Mouse (Mus musculus) liver, postnatal 0 days (tissue): Measurements from ENCODE around the gene Pramel1. TPM values are rescaled to one million over a fixed set of nuclear protein-coding genes. Genes with fewer than 3 reads are reported as not detected.
"Not testable (repeated sequence)": the region's sequence is repeated elsewhere in the genome, so short reads cannot be mapped to it uniquely, and the experiment has no call there.

Experiments used
- ATAC-seq: fragments of 200-750 bp; cut with Nextera tagmentation; 2 replicates; pipeline ENCODE4 v1.8.0; 2017; ENCODE audit warnings: mild to moderate bottlenecking, moderate library complexity
- DNase-seq: peaks from one replicate; pipeline ENCODE4 v3.0.0-alpha.2; 2016
- H3K27ac ChIP-seq: fragments of 300-500 bp; sonication (generic); 2 replicates; pipeline ENCODE4 v1.5.1; 2014; ENCODE audit warnings: antibody characterized with exemption, moderate library complexity, mild to moderate bottlenecking, low read depth
- H3K27me3 ChIP-seq: fragments of 300-500 bp; sonication (generic); 2 replicates; pipeline ENCODE4 v1.6.1; 2014; ENCODE audit warnings: low read length, control low read depth, mixed read lengths; ENCODE audit not compliant: insufficient read depth
- H3K36me3 ChIP-seq: fragments of 300-500 bp; sonication (generic); replicated peaks from 2 replicates; pipeline ENCODE4 v1.6.1; 2014; ENCODE audit warnings: mild to moderate bottlenecking, control low read depth, low read length, moderate library complexity, mixed read lengths; ENCODE audit not compliant: insufficient read depth
- H3K4me1 ChIP-seq: fragments of 300-500 bp; sonication (generic); 2 replicates; pipeline ENCODE4 v1.6.1; 2014; ENCODE audit warnings: antibody characterized with exemption, mild to moderate bottlenecking, control low read depth; ENCODE audit not compliant: insufficient read depth
- H3K4me2 ChIP-seq: fragments of 300-500 bp; sonication (generic); 2 replicates; pipeline ENCODE4 v1.6.1; 2014; ENCODE audit warnings: low read depth, mild to moderate bottlenecking, low read length, moderate library complexity, mixed read lengths
- H3K4me3 ChIP-seq: fragments of 300-500 bp; sonication (generic); 2 replicates; pipeline ENCODE4 v1.5.1; 2014; ENCODE audit warnings: low read depth, low read length
- H3K9ac ChIP-seq: fragments of 300-500 bp; sonication (generic); replicated peaks from 2 replicates; pipeline ENCODE4 v1.6.1; 2014; ENCODE audit warnings: mild to moderate bottlenecking, moderate library complexity
- H3K9me3 ChIP-seq: fragments of 300-500 bp; sonication (generic); 2 replicates; pipeline ENCODE4 v1.6.1; 2016; ENCODE audit warnings: mild to moderate bottlenecking, control low read depth, low read length, mixed read lengths
- CTCF ChIP-seq: sonication (generic); IDR thresholded peaks from 2 replicates; pipeline ENCODE4 v1.5.1; 2016; ENCODE audit warnings: antibody characterized with exemption, low read depth
- EP300 ChIP-seq: IDR thresholded peaks from 2 replicates; pipeline ENCODE4 v1.6.1; 2016; ENCODE audit warnings: antibody characterized with exemption, low read depth, mild to moderate bottlenecking
- WGBS: fragments of 180-500 bp; shearing (Covaris S2); extraction: QIAGEN DNeasy Blood & Tissue Kit; methylation state at CpG from one replicate; pipeline ENCODE4 v1.1.7; 2014; ENCODE audit not compliant: insufficient replicate concordance; 5-methylcytosine and 5-hydroxymethylcytosine counted together
- polyA plus RNA-seq: library from polyadenylated mRNA; unstranded; fragments of >200 nt; fragmentation: Nextera tagmentation; extraction: Ambion mirVana; gene quantifications from 2 replicates; pipeline ENCODE4 v1.2.1, GENCODE M21; 2015

Gene Pramel1
- not detected in 2 replicates for polyA plus RNA-seq

GRCm38 (mm10) chr4:143394181-143394580 lies at the start of gene Pramel1:
Pramel1 (plus strand) TSS chr4:143394428.
- no peak within 1 kb of the TSS for H3K27ac ChIP-seq
- DNase-seq = peak; percentile 19
- H3K9ac ChIP-seq = no peak within 1 kb of the TSS
- H3K36me3 ChIP-seq = no peaks in the 10 kb centered on the region
- TF ChIP-seq EP300 = no peak
- no peak for TF ChIP-seq CTCF
- H3K27me3 ChIP-seq = no peaks in the 10 kb centered on the region
- no peak within 1 kb of the TSS for H3K4me3 ChIP-seq
- no peaks in the 10 kb centered on the region for H3K4me1 ChIP-seq
- no peaks in the 10 kb centered on the region for H3K9me3 ChIP-seq
- H3K4me2 ChIP-seq = no peak within 1 kb of the TSS
- ATAC-seq = no peak
- 80% methylated on average over 26 of the region's 26 CpGs for WGBS

GRCm38 (mm10) chr4:143345491-143345890 lies 48.7 kb upstream of the Pramel1 start:
- H3K9me3 ChIP-seq, ATAC-seq, H3K4me2 ChIP-seq, H3K36me3 ChIP-seq, H3K4me3 ChIP-seq, H3K4me1 ChIP-seq, H3K9ac ChIP-seq, H3K27ac ChIP-seq, DNase-seq: not testable (repeated sequence)
- 79% methylated on average over 5 of the region's 5 CpGs for WGBS
- H3K27me3 ChIP-seq = peaks cover 25% of the 10 kb centered on the region

DNA sequence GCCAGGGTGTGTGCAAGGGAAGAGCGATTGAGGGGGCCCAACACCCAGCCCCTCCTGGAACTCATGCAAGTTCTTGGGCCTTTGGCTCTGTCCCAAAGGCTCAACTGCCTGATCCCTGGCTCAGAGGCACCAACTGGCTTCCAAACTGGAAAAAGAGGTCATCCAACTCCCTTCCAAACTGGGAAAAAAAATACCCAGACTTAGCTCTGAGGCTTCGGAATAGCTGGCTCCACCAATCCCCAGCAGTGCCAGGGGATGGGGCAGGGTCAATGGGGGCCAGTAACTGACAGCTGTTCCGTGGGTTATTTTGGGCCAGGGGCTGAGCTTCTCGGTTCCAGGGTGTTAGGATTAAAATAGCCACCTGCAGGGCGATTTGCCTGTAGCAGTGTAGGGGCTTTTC lies 45.5 kb upstream of the Pramel1 start:
- no peak overlapping the region for H3K9ac ChIP-seq
- WGBS = 14% methylated on average over 5 of the region's 5 CpGs
- DNase-seq (no peak), ATAC-seq (no peak)
- no peaks in the 10 kb centered on the region for H3K9me3 ChIP-seq
- H3K4me1 ChIP-seq = no peaks in the 10 kb centered on the region; the same call in 1 of the 2 replicates
- H3K36me3 ChIP-seq = no peaks in the 10 kb centered on the region
- no peak overlapping the region for H3K4me2 ChIP-seq
- H3K4me3 ChIP-seq = no peak overlapping the region
- H3K27ac ChIP-seq = no peak overlapping the region
- no peak for TF ChIP-seq CTCF
- TF ChIP-seq EP300 = no peak
- H3K27me3 ChIP-seq = peaks cover 33% of the 10 kb centered on the region

- Histone ChIP-seq H3K36me3 (no peaks in the 10 kb centered on the region), H3K27me3 (peaks cover 33% of the 10 kb centered on the region), H3K9ac (no peak within 1 kb of the TSS), H3K4me2 (peak within 1 kb of the TSS; percentile 38; the same call in 1 of the 2 replicates), H3K4me1 (no peaks in the 10 kb centered on the region; the same call in 1 of the 2 replicates), H3K4me3 (no peak within 1 kb of the TSS), H3K27ac (no peak within 1 kb of the TSS), H3K9me3 (no peaks in the 10 kb centered on the region)
- TF ChIP-seq EP300 (no peak), CTCF (no peak)
- ATAC-seq (no peak), DNase-seq (no peak)
- WGBS = under 1% methylated on average over 19 of the region's 19 CpGs
These were observed 44.7 kb upstream of the Pramel1 start, which contains the start of gene Lrrc38 for GRCm38 (mm10) chr4:143349484-143349906. Lrrc38 (plus strand) TSS chr4:143349757.

DNA sequence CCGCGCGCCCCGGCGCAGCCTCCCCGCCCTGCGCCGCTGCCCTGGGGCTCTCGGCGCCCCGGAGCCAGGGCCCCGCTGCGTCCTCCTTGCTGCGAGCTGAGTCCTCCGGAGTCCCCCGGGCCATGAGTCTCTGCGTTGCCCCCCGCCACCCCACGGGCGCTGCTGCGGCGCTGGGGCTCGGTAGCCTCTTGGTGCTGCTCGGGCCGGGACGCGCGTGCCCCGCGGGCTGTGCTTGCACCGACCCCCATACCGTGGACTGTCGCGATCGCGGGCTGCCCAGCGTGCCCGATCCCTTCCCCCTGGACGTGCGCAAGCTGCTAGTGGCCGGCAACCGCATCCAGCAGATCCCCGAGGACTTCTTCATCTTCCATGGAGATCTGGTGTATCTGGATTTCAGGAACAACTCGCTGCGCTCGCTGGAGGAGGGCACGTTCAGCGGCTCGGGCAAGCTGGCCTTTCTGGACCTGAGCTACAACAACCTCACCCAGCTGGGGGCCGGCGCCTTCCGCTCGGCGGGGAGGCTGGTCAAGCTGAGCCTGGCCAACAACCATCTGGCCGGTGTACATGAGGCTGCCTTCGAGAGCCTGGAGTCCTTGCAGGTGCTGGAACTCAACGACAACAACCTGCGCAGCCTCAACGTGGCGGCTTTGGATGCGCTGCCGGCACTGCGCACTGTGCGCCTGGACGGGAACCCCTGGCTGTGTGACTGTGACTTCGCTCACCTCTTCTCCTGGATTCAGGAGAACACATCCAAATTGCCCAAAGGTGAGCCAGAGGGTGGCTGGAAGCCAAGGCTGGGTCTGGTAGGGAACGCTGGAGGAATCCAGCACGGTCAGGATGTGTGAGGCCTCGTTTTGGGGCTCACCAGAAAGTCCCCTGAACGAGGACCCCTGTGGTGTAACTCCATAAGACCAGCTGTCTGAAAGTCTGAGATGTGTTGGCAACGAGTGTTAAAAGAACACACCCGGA lies 43.9 kb upstream of the Pramel1 start:
- Histone ChIP-seq H3K4me1 (no peaks in the 10 kb centered on the region; the same call in 1 of the 2 replicates), H3K9me3 (no peaks in the 10 kb centered on the region), H3K36me3 (no peaks in the 10 kb centered on the region), H3K4me2 (peak overlapping the region; percentile 38; the same call in 1 of the 2 replicates), H3K4me3 (no peak overlapping the region), H3K9ac (no peak overlapping the region), H3K27ac (no peak overlapping the region), H3K27me3 (peaks cover 33% of the 10 kb centered on the region)
- ATAC-seq = no peak
- no peak for DNase-seq
- TF ChIP-seq CTCF = no peak
- TF ChIP-seq EP300 = no peak
- WGBS = 5% methylated on average over 64 of the region's 72 CpGs

- Histone ChIP-seq H3K36me3 (no peaks in the 10 kb centered on the region), H3K27ac (no peak overlapping the region), H3K4me1 (no peaks in the 10 kb centered on the region; the same call in 1 of the 2 replicates), H3K4me2 (no peak overlapping the region), H3K4me3 (no peak overlapping the region), H3K9me3 (no peaks in the 10 kb centered on the region), H3K27me3 (peaks cover 29% of the 10 kb centered on the region), H3K9ac (no peak overlapping the region)
- DNase-seq (no peak), ATAC-seq (no peak)
- TF ChIP-seq EP300 (no peak), CTCF (no peak)
- WGBS = 66% methylated on average over 4 of the region's 4 CpGs
These were observed 41.9 kb upstream of the Pramel1 start for GRCm38 (mm10) chr4:143352301-143352700.
